Mouse (Mus musculus) limb, embryonic 14.5 days (tissue): ENCODE measurements around the gene Nsf. TPM values are rescaled to one million over a fixed set of nuclear protein-coding genes. Genes with fewer than 3 reads are reported as not detected.

Experiments used
- ATAC-seq: fragments of 200-750 bp; cut with Nextera tagmentation; 2 replicates; pipeline ENCODE4 v1.8.0; 2017; ENCODE audit warnings: low read depth, moderate number of reproducible peaks, moderate TSS enrichment; ENCODE audit not compliant: low FRiP score
- DNase-seq: peaks from one replicate; pipeline ENCODE4 v3.0.0-alpha.2; 2015; ENCODE audit warnings: low spot score
- H3K27ac ChIP-seq: fragments of 300-500 bp; sonication (generic); replicated peaks from 2 replicates; pipeline ENCODE4 v1.5.1; 2014; ENCODE audit warnings: low read depth, mild to moderate bottlenecking, low read length, moderate library complexity, mixed read lengths
- H3K27me3 ChIP-seq: fragments of 300-500 bp; sonication (generic); 2 replicates; pipeline ENCODE4 v1.6.1; 2014; ENCODE audit warnings: low read length, mixed read lengths; ENCODE audit not compliant: control insufficient read depth, insufficient read depth
- H3K36me3 ChIP-seq: fragments of 300-500 bp; sonication (generic); 2 replicates; pipeline ENCODE4 v1.6.1; 2014; ENCODE audit warnings: mild to moderate bottlenecking, low read length, moderate library complexity, mixed read lengths; ENCODE audit not compliant: control insufficient read depth, insufficient read depth
- H3K4me1 ChIP-seq: fragments of 300-500 bp; sonication (generic); 2 replicates; pipeline ENCODE4 v1.6.1; 2014; ENCODE audit warnings: antibody characterized with exemption, low read length, mixed read lengths; ENCODE audit not compliant: control insufficient read depth, insufficient read depth
- H3K4me2 ChIP-seq: fragments of 300-500 bp; sonication (generic); replicated peaks from 2 replicates; pipeline ENCODE4 v1.6.1; 2014; ENCODE audit warnings: low read depth, mild to moderate bottlenecking, low read length, moderate library complexity; ENCODE audit not compliant: severe bottlenecking
- H3K4me3 ChIP-seq: fragments of 300-500 bp; sonication (generic); replicated peaks from 2 replicates; pipeline ENCODE4 v1.5.1; 2014; ENCODE audit warnings: low read length
- H3K9ac ChIP-seq: fragments of 300-500 bp; sonication (generic); 2 replicates; pipeline ENCODE4 v1.6.1; 2014; ENCODE audit warnings: mild to moderate bottlenecking, low read depth, low read length, moderate library complexity; ENCODE audit not compliant: severe bottlenecking
- H3K9me3 ChIP-seq: fragments of 300-500 bp; sonication (generic); 2 replicates; pipeline ENCODE4 v1.6.1; 2016; ENCODE audit warnings: low read length; ENCODE audit not compliant: control insufficient read depth
- POLR2A ChIP-seq: fragments of 200-500 bp; IDR thresholded peaks from 2 replicates; pipeline ENCODE4 v1.8.0; 2012; ENCODE audit warnings: inconsistent platforms, mild to moderate bottlenecking, moderate library complexity, borderline replicate concordance; ENCODE audit not compliant: insufficient read depth, insufficient read length; ENCODE audit errors: extremely low read depth
- WGBS: fragments of 180-500 bp; shearing (Covaris S2); extraction: QIAGEN DNeasy Blood & Tissue Kit; methylation state at CpG from one replicate; pipeline ENCODE4 v1.1.7; 2014; 5-methylcytosine and 5-hydroxymethylcytosine counted together
- polyA plus RNA-seq, 2 experiments: library from polyadenylated mRNA; depleted of rRNA in 1 of 2; stranded (reverse) in 1 of 2; unstranded in 1 of 2; fragments of >200 nt; fragmentation: Nextera tagmentation in 1 of 2; extraction: Ambion mirVana in 1 of 2; gene quantifications; 2 replicates each; pipeline versions ENCODE4 v1.2.1 to v1.2.3; 2012 to 2014

The Nsf gene
- polyA plus RNA-seq, 2 experiments = 33.5 to 43.6 TPM

- Histone ChIP-seq H3K4me1 (no peaks in the 10 kb centered on the region), H3K27me3 (no peaks in the 10 kb centered on the region), H3K9ac (no peak overlapping the region), H3K4me3 (no peak overlapping the region), H3K9me3 (no peaks in the 10 kb centered on the region), H3K27ac (no peak overlapping the region), H3K4me2 (no peak overlapping the region), H3K36me3 (peaks cover 32% of the 10 kb centered on the region)
- WGBS = 68% methylated on average over 7 of the region's 7 CpGs
- ATAC-seq (no peak), DNase-seq (no peak)
- TF ChIP-seq POLR2A = no peak
Observed at GRCm38 (mm10) chr11:103916807-103917206, 37.0 kb downstream of the Nsf start.

GRCm38 (mm10) chr11:103915686-103916085, 38.2 kb downstream of the Nsf start:
- 91% methylated on average over 9 of the region's 9 CpGs for WGBS
- no peak for TF ChIP-seq POLR2A
- no peak overlapping the region for H3K4me2 ChIP-seq
- H3K27ac ChIP-seq = no peak overlapping the region
- H3K27me3 ChIP-seq = no peaks in the 10 kb centered on the region
- H3K9me3 ChIP-seq = no peaks in the 10 kb centered on the region
- H3K9ac ChIP-seq = no peak overlapping the region
- H3K36me3 ChIP-seq = peaks cover 34% of the 10 kb centered on the region
- no peak overlapping the region for H3K4me3 ChIP-seq
- ATAC-seq (no peak), DNase-seq (no peak)
- H3K4me1 ChIP-seq = no peaks in the 10 kb centered on the region

- no peak overlapping the region for H3K27ac ChIP-seq
- H3K4me2 ChIP-seq = no peak overlapping the region
- no peak for TF ChIP-seq POLR2A
- H3K4me3 ChIP-seq = no peak overlapping the region
- no peaks in the 10 kb centered on the region for H3K4me1 ChIP-seq
- no peak overlapping the region for H3K9ac ChIP-seq
- ATAC-seq = no peak; the same call in 1 of the 2 replicates
- peak; percentile 86 for DNase-seq
- peaks cover 52% of the 10 kb centered on the region for H3K36me3 ChIP-seq
- WGBS = 59% methylated on average over 7 of the region's 7 CpGs
- H3K27me3 ChIP-seq = no peaks in the 10 kb centered on the region
- H3K9me3 ChIP-seq = no peaks in the 10 kb centered on the region
Observed at GRCm38 (mm10) chr11:103910993-103911585, 42.8 kb downstream of the Nsf start.

- 90% methylated on average over 11 of the region's 11 CpGs for WGBS
- H3K4me1 ChIP-seq = no peaks in the 10 kb centered on the region
- no peaks in the 10 kb centered on the region for H3K9me3 ChIP-seq
- H3K4me2 ChIP-seq = no peak overlapping the region
- no peak overlapping the region for H3K27ac ChIP-seq
- no peaks in the 10 kb centered on the region for H3K27me3 ChIP-seq
- H3K9ac ChIP-seq = no peak overlapping the region
- no peak overlapping the region for H3K4me3 ChIP-seq
- no peak for TF ChIP-seq POLR2A
- no peak for DNase-seq
- ATAC-seq = no peak
- H3K36me3 ChIP-seq = peaks cover 46% of the 10 kb centered on the region
Observed at GRCm38 (mm10) chr11:103910531-103910930, 43.3 kb downstream of the Nsf start.

- no peak overlapping the region for H3K4me2 ChIP-seq
- ATAC-seq (no peak), DNase-seq (no peak)
- H3K9ac ChIP-seq = no peak overlapping the region
- H3K27me3 ChIP-seq = no peaks in the 10 kb centered on the region
- no peak for TF ChIP-seq POLR2A
- H3K27ac ChIP-seq = no peak overlapping the region
- no peak overlapping the region for H3K4me3 ChIP-seq
- 90% methylated on average over 11 of the region's 11 CpGs for WGBS
- H3K9me3 ChIP-seq = no peaks in the 10 kb centered on the region
- peaks cover 45% of the 10 kb centered on the region for H3K36me3 ChIP-seq
- no peaks in the 10 kb centered on the region for H3K4me1 ChIP-seq
Observed at GRCm38 (mm10) chr11:103909809-103910208, 44.0 kb downstream of the Nsf start.
